Mouse (Mus musculus) G1E (cell line): ENCODE results near the gene Hepacam.

ENCODE experiments used
- CTCF ChIP-seq: IDR thresholded peaks from 2 replicates; pipeline ENCODE4 v1.5.1; 2012; ENCODE audit warnings: low read depth, low read length, inconsistent platforms, mixed read lengths
- POLR2AphosphoS5 ChIP-seq: IDR thresholded peaks from 2 replicates; pipeline ENCODE4 v1.6.1; 2012; ENCODE audit warnings: low read depth, low read length, inconsistent platforms; ENCODE audit not compliant: insufficient replicate concordance

GRCm38 (mm10) chr9:37359331-37360220, 7.6 kb upstream of the Hepacam start:
- TF ChIP-seq POLR2AphosphoS5, result no peak
- no peak for TF ChIP-seq CTCF
